Mouse (Mus musculus): ENCODE measurements around the gene Ppp1r12c.

- TF ChIP-seq CTCF (IDR thresholded peaks at IDR 0.05; ENCODE audit: extremely low read depth, insufficient read length, insufficient replicate concordance, low read depth, low read length) (no peak), POLR2A (IDR thresholded peaks at IDR 0.05; ENCODE audit: low read depth, low read length) (no peak)
Observed at GRCm38 (mm10) chr7:4478796-4479291, 22.6 kb downstream of the Ppp1r12c start.
